Mouse (Mus musculus) fat pad, adult 2 months (tissue): ENCODE data around the gene Ankub1.

ENCODE experiments used
- DNase-seq: peaks from one replicate; pipeline ENCODE4 v3.0.0-alpha.2; 2011; ENCODE audit warnings: low read depth, low spot score; ENCODE audit errors: extremely low read depth

The Ankub1 gene

GRCm38 (mm10) chr3:57692719-57693118 is at the start of gene Ankub1:
Gene Ankub1 (minus strand): TSS chr3:57692799.
- no peak for DNase-seq

- DNase-seq: no peak
Measured at GRCm38 (mm10) chr3:57739830-57740229, 47.2 kb upstream of the Ankub1 start.

DNA sequence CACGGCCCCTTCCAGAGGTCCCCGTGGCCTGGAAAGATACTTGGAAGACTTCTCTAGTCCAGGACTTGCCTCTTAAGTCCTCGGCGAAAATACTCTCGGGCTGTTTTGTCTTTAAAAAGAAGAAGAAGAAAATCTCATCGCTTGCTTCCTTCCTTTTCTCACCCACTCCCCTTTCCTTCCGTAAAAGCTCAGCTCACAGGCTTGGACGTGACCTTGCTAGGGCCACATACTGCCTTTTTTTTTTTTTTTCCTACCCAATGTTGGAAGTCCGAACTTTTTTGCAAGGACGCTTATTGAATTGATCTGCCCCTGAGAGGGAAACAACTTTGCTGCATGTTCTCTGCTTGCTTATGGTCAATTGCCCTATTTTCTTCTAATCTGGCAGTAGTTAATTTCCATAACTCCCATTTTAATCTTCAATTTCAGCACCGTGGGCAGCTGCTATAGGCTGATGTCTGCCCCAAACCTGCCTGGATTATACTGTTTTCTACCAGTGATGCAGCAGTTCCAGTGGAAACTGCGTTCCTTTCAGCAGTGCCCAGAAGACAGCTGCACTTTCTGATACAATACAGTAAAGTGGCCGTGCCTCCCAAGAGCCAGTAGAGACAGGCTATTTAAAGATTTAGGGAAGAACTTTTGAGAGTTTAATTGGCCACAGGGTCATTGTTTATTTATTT is 44.0 kb upstream of the Ankub1 start:
- DNase-seq: no peak

DNA sequence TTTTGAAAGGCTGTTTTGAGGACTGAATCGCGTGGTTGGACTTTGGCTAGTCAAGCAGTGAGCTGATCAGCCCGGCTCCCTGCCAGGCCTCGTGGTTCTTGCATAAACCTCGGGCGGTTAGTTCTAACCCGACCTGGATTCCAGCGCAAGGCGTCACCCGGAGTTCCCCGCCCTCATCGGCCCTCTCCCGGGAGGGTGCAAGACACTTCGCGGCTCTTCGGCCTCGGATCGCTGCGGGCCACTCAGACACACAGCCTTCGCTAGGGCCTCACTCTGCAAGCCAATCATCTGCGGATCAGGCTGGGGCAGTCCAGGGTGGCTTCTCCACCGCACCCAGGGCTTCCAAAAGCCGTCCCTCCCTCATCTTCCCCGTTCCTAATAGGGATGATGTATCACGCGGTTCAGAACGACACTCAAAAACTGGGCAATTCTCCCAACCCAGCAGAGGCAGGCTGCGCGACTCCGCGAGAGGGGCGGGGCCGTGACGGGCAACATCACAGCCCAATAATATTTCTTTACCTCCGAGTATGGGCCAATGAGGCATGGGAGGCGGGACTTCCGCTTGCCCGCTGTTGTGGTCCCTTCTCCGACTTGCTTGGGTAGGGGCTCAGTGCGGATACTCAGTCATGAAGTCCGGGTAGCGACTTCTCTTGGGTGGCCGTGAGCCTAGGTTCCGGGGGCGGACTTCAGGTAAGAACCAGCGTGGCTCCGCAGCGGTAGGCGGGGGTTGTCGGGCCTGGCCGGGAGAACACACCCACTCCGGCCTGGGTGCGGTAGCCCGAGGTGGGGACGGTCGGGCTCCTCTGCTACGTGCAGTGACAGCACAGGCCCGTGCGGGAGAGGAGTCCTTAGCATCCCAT is 43.1 kb upstream of the Ankub1 start, which contains the start of gene Rnf13:
Rnf13 (plus strand) TSS at position 552 of the 860 bp plus-strand sequence.
- peak; percentile 73 for DNase-seq

GRCm38 (mm10) chr3:57732206-57732915 is 39.8 kb upstream of the Ankub1 start:
- no peak for DNase-seq

GRCm38 (mm10) chr3:57714151-57714550 is 21.6 kb upstream of the Ankub1 start:
- no peak for DNase-seq

- no peak for DNase-seq
Measured at GRCm38 (mm10) chr3:57696779-57697178, 4.2 kb upstream of the Ankub1 start.

DNA sequence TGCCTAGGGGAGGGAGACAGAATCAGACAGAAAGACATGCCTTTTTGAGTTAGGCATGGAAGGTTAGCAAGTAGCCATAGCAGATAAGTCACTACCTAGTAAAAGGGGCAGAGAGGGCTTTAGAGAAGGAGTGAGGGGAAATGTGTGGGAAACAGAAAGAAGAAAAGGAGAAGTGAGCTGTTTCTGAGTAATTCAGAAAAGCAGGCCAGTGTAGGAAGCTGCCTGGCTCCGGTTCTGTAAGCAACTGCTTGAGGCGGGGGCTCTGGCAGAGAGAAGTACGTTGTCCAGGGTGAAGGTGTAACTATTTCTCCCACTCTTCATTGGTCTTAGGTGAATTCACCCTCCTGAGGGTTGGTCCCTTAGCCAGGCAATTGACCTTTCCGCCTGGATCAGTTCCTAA is 3.6 kb upstream of the Ankub1 start:
- DNase-seq: no peak

GRCm38 (mm10) chr3:57691772-57692171 is 827 bp downstream of the Ankub1 start:
- DNase-seq: no peak

DNA sequence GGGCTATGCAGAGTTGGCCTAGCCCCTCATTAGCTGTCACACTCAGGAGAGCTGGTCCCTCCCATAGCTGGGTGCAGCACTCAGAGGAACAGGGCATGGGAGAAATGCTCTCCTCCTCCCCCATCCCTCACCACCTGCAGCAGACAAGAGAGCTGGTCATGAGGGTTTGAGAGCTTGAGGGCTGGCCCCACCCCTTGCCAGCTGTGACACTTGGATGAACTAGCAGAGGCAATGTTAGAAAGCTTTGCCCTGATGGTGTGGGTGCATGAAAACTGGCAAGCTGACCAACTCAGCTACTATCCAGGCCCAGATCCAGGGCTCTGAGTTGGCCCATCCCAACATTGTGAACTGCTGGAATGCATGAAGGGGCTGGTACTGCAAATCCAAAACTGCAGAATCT is 14.8 kb downstream of the Ankub1 start:
- DNase-seq: peak; percentile 36

GRCm38 (mm10) chr3:57674075-57674474 is 18.5 kb downstream of the Ankub1 start:
- peak; percentile 64 for DNase-seq

- peak; percentile 33 for DNase-seq
Measured at GRCm38 (mm10) chr3:57673586-57673985, 19.0 kb downstream of the Ankub1 start.

DNA sequence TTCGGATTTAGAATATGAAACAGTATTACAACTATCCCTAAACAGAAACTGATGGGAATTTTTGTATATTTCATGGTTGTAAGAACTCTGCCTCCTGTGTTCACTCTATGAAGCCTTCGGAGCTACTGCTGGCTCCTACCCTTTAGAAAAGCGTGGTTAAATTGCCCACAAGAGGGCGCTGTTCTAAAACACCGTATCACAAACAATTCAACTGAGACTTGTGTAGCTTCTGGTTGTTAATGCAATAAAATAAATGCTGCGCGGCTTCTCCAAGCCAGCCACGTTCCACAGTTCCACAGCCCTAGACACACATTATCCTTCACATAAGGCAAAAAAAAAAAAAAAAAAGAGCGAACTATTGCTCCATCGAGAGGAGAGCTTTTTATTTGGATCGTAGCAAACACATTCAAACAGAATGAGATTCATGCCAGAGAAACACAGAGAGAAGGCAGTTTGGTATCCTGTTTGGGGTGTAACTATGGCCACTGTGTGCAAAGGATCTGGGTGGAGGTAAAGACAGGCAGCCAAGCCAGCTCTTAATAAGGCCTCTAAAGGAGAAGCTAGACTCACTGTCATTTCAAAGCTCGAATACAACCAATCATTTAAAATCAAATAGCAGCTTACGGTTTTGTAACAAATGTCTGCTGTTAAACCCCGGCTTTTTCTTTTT is 25.4 kb downstream of the Ankub1 start:
- no peak for DNase-seq

DNA sequence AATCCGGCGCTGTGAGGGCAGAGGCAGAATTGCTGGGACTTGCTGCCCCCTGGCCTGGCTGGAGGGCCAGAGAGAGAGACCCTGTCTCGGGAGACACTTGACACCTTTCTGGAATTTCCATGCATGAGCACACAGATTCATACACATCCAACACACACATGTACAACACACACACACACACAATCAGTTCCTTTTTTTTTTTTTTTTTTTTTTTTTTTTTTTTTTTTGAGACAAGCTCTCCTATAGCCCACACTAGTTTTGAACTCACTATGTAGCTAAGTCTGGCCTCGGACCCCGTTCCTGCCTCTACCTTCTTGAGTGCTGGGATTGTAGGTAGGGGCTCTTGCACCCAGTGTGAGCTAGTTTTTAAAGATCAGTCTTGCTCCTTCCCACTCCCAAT is 26.7 kb downstream of the Ankub1 start:
- DNase-seq: no peak

GRCm38 (mm10) chr3:57664682-57665081 is 27.9 kb downstream of the Ankub1 start:
- no peak for DNase-seq

DNA sequence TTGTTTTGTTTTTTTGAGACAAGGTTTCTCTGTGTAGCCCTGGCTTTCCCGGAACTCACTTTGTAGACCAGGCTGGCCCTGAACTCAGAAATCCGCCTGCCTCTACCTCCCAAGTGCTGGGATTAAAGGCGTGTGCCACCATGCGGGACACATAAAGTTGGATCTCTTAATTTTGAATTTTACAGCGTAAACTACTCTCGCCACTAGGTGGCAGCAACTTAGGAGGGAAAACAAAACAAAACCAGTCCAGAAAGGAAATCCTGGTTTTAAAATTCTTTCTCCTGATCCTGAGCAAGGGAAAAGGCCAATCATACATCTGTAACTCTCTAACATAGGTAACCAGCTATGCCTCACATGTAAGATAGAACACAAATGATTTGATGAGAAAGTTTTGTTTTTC is 28.9 kb downstream of the Ankub1 start:
- DNase-seq: no peak

GRCm38 (mm10) chr3:57658608-57659007 is 34.0 kb downstream of the Ankub1 start:
- DNase-seq: no peak

DNA sequence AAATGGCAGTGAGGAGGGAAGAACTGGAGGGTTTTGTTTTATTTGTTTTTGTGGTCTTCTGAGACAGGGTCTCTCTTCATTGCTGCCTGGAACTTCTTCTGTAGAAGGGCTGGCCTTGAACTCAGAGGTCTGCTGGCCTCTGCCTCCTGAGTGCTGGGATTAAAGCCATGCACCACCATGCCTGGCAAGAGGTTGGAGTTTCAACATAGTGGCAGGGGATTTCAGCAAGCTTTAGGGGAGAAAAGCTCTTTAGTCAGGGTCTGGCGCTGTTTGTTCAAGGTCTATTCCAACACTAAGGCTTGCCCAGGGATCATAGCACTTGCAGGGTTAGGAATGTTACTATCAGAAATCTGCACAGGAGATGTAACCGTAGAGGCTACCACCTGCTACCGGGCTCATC is 39.0 kb downstream of the Ankub1 start:
- no peak for DNase-seq

DNA sequence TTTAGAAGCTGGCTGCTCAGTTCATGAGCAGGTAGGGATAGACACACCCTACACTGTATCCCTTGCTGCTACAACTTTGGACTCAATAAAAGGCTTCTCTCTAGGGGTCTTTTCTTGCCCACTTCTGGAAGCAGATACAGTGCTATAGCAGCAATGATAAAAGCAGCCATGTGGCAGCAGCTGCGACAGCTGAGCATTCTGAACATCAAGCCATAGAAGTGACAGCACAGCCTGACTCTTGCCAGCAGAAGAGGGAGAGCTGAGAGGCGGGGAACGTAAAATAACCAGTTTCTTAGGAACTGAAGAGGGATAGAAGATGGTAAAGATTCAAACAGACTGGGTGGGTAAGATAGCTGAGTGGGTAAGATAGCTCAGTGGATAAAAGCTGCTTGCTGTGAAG is 40.1 kb downstream of the Ankub1 start:
- DNase-seq: no peak

DNA sequence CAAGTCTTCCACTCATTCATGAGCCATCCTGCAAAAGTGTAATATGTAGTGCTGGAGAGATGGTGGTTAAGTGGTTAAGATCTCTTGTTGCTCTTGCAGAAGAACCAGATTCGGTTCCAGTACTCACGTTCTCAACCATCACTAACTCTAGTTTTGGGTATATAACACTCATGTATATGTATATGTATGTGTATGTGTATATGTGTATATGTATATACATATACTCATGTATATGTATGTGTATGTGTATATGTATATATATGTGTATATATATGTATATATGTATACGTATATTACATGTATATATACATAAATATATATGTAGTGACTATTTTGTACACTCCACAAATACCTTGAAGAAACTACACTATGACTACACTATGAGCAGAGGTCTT is 40.7 kb downstream of the Ankub1 start:
- no peak for DNase-seq

DNA sequence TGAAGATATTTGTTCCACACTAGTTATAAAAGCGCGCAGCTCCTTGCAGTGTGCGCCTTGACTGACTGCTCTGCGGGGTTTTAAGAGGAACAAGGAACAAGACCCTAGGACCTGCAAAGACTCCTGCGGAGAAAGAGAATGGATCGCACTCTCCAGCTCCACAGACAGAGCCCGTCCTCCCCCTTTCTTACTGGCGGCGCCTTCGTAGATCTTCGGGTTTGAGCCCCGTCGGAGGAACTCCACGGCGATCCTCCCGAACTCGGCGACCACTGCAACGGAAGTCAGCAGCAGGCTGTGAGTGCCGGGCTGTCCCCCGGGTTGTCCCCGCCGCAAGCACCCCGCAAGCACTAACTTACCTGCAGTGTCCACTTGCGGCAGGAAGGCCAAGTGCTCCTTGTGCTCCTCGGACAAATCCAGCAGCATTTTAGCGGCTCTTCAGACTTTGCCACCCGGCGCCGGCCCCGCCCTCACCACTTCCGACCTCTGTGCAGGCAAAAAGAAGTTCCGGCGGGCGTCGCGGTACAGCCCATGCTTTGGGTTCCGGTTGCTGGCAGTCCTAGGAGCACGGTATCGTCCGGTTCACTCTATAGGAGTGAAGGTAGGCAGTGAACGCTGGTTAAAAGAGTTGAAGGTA is 41.3 kb downstream of the Ankub1 start, which contains the start of gene Commd2:
Commd2 (minus strand) TSS at position 485 of the 634 bp plus-strand sequence.
- no peak for DNase-seq
